Mouse (Mus musculus) CD4-positive, CD25-positive, alpha-beta regulatory T cell, adult 2 months (primary cell): ENCODE data around the gene Prrg2.
"Not testable (repeated sequence)": the region's sequence is repeated elsewhere in the genome, so short reads cannot be mapped to it uniquely, and the experiment has no call there.

Source experiments
- DNase-seq: peaks from one replicate; pipeline ENCODE4 v3.0.0-alpha.2; 2012; ENCODE audit warnings: low read depth, low spot score

The Prrg2 gene

GRCm38 (mm10) chr7:45062239-45062835 is at the start of gene Prrg2, which contains the start of gene Nosip:
Gene Prrg2, minus strand, starts transcription at chr7:45062677.
Gene Nosip, plus strand, starts transcription at chr7:45062429.
- peak; percentile 96 for DNase-seq

GRCm38 (mm10) chr7:45111940-45112339 is 49.5 kb upstream of the Prrg2 start:
- DNase-seq: no peak

DNA sequence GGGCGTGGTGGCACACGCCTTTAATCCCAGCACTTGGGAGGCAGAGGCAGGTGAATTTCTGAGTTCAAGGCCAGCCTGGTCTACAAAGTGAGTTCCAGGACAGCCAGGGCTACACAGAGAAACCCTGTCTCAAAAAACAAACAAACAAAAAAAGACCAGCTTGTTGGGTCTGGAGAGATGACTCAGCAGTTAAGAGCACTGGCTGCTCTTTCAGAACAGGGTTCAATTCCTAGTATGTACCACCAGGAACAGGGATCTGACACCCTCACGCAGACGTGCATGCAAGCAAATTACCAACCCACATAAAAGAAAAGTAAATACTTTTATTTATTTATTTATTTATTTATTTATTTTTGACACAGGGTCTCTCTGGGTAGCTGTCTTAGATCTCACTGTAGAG is 47.6 kb upstream of the Prrg2 start:
- DNase-seq: not testable (repeated sequence)

- DNase-seq: no peak
Measured at GRCm38 (mm10) chr7:45107052-45107645, 44.7 kb upstream of the Prrg2 start.

DNA sequence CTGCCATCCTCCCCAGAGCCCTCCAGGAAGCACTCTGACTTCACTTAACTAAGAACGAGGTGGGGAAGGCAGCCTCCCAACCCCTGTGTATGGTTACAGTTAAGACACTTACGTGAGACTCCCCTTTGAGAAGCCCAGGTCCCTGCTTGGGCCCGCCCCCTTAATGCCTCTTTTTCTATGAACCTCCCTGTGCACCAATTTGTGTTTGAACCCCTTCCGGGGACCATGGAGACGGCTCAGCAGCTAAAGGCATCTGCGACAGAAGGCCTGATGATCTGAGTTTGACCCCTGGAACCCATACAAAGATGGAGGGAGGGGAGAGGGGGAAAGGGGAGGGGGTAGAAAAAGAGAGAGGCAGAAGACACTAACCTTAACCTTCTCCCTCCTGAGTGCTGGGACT is 44.0 kb upstream of the Prrg2 start:
- DNase-seq: no peak

GRCm38 (mm10) chr7:45105491-45105890 is 43.0 kb upstream of the Prrg2 start:
- no peak for DNase-seq

- no peak for DNase-seq
Measured at GRCm38 (mm10) chr7:45104941-45105340, 42.5 kb upstream of the Prrg2 start.

GRCm38 (mm10) chr7:45103652-45104180 is 41.2 kb upstream of the Prrg2 start, which contains the start of gene Fcgrt:
Gene Fcgrt, minus strand, starts transcription at chr7:45103851.
- DNase-seq: no peak

- no peak for DNase-seq
Measured at GRCm38 (mm10) chr7:45102940-45103585, 40.6 kb upstream of the Prrg2 start.

DNA sequence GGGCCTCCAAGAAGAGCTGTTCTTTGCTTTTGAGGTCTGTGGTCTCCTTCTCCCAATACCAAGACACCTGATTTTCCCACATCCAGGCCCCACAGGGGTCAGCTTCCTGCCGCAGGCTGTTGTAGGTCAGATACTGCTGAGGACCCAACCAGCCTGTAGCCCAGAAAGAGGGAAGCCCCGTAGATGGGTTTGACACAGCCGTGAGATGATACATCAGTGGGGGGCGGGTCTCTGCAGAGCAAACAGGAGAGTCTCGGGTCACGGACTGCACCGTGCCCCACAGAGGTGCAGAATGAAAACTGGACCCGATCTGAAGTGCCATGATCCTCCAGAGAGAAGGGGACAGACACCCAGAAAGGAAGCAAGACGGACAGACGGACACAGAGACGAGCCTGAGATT is 40.0 kb upstream of the Prrg2 start:
- no peak for DNase-seq

DNA sequence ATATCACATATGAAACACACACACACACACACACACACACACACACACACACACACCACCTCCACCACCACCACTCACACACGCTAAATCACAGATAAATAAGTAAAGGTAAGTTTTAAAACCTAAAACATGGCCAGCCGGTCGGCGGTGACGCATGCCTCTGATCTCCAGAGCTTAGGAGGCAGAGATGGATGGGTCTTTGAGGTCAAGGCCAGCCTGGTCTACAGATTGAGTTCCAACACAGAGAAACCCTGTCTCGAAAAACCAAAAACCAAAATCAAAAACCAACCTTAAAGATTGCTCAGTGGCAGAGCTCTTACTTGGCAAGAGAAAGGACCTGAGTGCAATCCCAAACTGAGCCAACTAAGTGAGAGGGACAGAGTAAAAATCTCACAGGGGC is 37.6 kb upstream of the Prrg2 start:
- no peak for DNase-seq

- DNase-seq: peak; percentile 46
Measured at GRCm38 (mm10) chr7:45098541-45099240, 36.2 kb upstream of the Prrg2 start.

GRCm38 (mm10) chr7:45097479-45097878 is 35.0 kb upstream of the Prrg2 start:
- DNase-seq: no peak

GRCm38 (mm10) chr7:45095965-45096364 is 33.5 kb upstream of the Prrg2 start:
- DNase-seq: not testable (repeated sequence)

DNA sequence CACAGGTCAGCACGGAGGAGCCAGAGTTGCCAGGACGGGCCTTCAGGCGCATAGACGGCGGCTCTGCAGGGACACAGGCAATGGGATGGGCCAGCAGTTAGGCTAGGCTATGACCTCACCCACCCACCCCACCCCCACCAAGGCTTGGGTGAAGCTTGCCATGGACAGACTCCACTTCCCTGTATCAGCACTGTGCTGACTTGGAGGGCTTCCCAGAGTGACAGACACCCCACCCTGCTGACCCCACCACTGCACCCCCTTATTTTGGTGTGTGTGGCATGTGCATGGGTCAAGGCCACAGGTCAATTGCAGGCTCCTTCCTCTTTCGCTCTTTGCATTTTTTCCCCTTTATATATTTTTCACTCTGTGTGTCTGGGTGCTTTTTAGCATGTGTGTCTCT is 32.9 kb upstream of the Prrg2 start:
- no peak for DNase-seq

- DNase-seq: no peak
Measured at GRCm38 (mm10) chr7:45094121-45094520, 31.6 kb upstream of the Prrg2 start.

- DNase-seq: peak; percentile 58
Measured at GRCm38 (mm10) chr7:45093516-45093905, 31.0 kb upstream of the Prrg2 start.

- no peak for DNase-seq
Measured at GRCm38 (mm10) chr7:45092828-45093515, 30.5 kb upstream of the Prrg2 start.

GRCm38 (mm10) chr7:45092048-45092447 is 29.6 kb upstream of the Prrg2 start, which contains the start of gene Rcn3:
Gene Rcn3, minus strand, starts transcription at chr7:45092221.
- no peak for DNase-seq

DNA sequence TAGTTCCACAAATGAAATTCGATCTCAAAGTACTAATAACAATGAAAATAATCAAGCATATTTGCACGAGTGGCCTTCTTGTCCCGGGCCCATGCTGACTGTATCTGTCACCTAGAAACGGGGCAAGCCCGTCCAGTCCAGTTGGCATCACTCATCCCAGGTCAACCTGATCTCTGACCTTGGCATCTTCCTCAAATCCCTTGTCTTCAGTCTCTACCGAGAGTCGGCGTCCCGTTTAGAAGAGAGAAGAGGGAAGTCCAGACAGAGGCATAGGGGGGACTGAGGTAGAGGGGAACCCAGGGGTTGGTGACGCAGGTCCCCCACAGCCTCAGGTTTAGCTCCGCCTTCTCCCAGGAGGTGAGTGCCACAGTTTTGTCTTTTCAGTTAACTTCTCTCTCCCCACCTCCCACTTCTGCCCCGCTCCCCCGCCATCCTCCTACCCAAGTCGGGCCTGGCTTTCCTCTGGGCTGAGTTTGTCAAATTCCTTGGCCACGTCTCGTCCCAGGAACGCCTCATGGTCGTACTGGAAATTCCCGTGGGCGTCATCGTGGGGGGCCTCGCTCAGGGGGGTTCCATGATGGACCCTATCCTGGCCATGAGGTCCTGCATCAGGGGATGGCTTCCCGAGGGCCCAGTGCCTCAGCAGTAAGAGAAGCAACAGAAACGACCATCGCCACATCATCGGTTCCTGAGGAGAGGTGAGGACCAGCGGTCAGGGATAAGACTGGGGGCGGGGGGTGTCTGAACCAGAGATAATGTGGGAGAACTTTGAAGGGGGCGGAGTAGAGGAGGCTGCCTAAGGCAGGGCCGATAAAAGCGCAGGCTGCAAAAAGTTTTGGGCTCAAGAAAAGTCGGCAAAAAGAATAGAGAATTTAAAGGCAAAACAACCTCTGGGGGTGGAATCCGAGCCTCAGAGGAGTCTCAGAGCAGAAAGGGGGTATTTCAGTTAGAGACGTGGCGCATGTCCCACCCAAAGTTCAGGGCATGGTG is 28.8 kb upstream of the Prrg2 start:
- no peak for DNase-seq
